Mouse (Mus musculus): ENCODE measurements around the gene Stap2.
A peak's percentile ranks its signal among the peaks of the same experiment; 100 is the strongest.

DNA sequence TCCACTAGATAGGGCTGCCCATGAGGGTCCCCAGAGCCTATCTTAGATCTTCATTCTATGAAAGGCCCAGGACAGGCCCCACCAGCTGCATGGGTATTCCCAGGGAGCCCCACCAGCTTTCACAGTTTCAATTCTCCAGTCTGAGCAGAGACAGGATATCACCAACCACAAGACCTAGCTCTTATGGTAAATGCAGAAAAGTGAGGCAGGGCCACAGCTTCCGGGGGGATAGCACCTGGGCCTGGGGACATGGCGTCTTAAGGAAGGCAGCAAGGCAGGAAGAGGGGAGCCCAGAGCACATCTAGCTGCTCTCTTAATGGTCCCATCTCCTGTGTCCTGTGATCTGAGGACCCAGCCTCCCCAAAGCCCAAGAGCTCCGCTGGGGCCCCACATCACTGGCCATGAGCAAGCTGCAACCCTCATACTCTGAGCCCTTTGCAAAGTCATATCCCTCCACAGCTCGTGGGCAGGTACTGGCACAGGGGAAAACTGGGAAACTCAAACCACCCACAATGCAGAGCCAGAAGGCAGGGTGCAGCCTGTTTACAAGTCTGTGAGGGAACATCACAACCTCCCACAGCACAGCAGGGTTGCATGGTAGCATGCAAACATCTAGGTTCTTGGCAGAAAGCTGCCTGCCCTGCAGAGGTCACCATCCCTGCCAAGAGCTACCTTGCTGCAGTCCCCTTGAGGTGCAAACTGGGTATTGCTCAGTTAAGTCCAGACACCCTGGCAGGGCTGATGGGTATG is 16.0 kb upstream of the Stap2 start:
- TF ChIP-seq MAX (IDR thresholded peaks at IDR 0.05; ENCODE audit: low read depth) (no peak), POLR2A (IDR thresholded peaks at IDR 0.05; ENCODE audit: insufficient read length, low read depth) (peak; percentile 5)
